Mouse (Mus musculus): ENCODE results near the gene Spsb2.
"Not testable (repeated sequence)": the region's sequence is repeated elsewhere in the genome, so short reads cannot be mapped to it uniquely, and the experiment has no call there.

The Spsb2 gene

GRCm38 (mm10) chr6:124817563-124817962 is 9.1 kb downstream of the Spsb2 start:
- no peak for DNase-seq (ENCODE audit: low spot score)

GRCm38 (mm10) chr6:124817971-124818370 is 9.5 kb downstream of the Spsb2 start:
- DNase-seq (ENCODE audit: low spot score), result no peak

GRCm38 (mm10) chr6:124820891-124821290 is 12.4 kb downstream of the Spsb2 start:
- no peak for DNase-seq (ENCODE audit: low spot score)

GRCm38 (mm10) chr6:124822049-124822448 is 13.6 kb downstream of the Spsb2 start:
- DNase-seq (ENCODE audit: low spot score), result no peak

GRCm38 (mm10) chr6:124828101-124828592 is 19.7 kb downstream of the Spsb2 start:
- DNase-seq (ENCODE audit: low spot score), result no peak

GRCm38 (mm10) chr6:124828868-124829798 is 20.7 kb downstream of the Spsb2 start, which contains the start of the genes Usp5 and Cdca3:
TSS of gene Usp5 (minus strand) at chr6:124829484.
TSS of gene Cdca3 (plus strand) at chr6:124829547.
- peak; percentile 100 for DNase-seq (ENCODE audit: low spot score)

GRCm38 (mm10) chr6:124829799-124830700 is 21.6 kb downstream of the Spsb2 start:
- DNase-seq (ENCODE audit: low spot score), result peak; percentile 97

GRCm38 (mm10) chr6:124831199-124831598 is 22.7 kb downstream of the Spsb2 start:
- not testable (repeated sequence) for DNase-seq (ENCODE audit: low spot score)

GRCm38 (mm10) chr6:124831649-124832048 is 23.2 kb downstream of the Spsb2 start:
- no peak for DNase-seq (ENCODE audit: low spot score)

GRCm38 (mm10) chr6:124834512-124835081 is 26.1 kb downstream of the Spsb2 start:
- DNase-seq (ENCODE audit: low spot score), result no peak

- no peak for DNase-seq (ENCODE audit: low spot score)
Measured at GRCm38 (mm10) chr6:124835531-124835930, 27.1 kb downstream of the Spsb2 start.

GRCm38 (mm10) chr6:124836411-124836810 is 27.9 kb downstream of the Spsb2 start:
- DNase-seq (ENCODE audit: low spot score), result no peak

- DNase-seq (ENCODE audit: low spot score), result no peak
Measured at GRCm38 (mm10) chr6:124839805-124840204, 31.3 kb downstream of the Spsb2 start.

GRCm38 (mm10) chr6:124840241-124841167 is 32.0 kb downstream of the Spsb2 start, which contains the start of gene Gnb3:
TSS of gene Gnb3 (minus strand) at chr6:124840275.
- DNase-seq (ENCODE audit: low spot score), result no peak

- peak; percentile 91 for DNase-seq (ENCODE audit: low spot score)
Measured at GRCm38 (mm10) chr6:124847305-124847704, 38.8 kb downstream of the Spsb2 start.

- no peak for DNase-seq (ENCODE audit: low spot score)
Measured at GRCm38 (mm10) chr6:124850535-124850934, 42.1 kb downstream of the Spsb2 start.

- no peak for DNase-seq (ENCODE audit: low spot score)
Measured at GRCm38 (mm10) chr6:124854647-124855046, 46.2 kb downstream of the Spsb2 start.

- no peak for DNase-seq (ENCODE audit: low spot score)
Measured at GRCm38 (mm10) chr6:124856321-124856720, 47.9 kb downstream of the Spsb2 start.

- peak; percentile 80 for DNase-seq (ENCODE audit: low spot score)
Measured at GRCm38 (mm10) chr6:124856916-124857839, 48.7 kb downstream of the Spsb2 start, which contains the start of gene P3h3. TSS of gene P3h3 (minus strand) at chr6:124857752.

Measured in lung, postnatal 25 days (tissue).